Mouse (Mus musculus) pancreas, adult 10 weeks (tissue): ENCODE data around the gene Sept4. TPM values are rescaled to one million over a fixed set of nuclear protein-coding genes. Genes with fewer than 3 reads are reported as not detected.

ENCODE experiments used
- polyA plus RNA-seq: library from polyadenylated mRNA; stranded (reverse); fragments of 350-450 nt; fragmentation: Illumina TruSeq; extraction: RNeasy Lipid Tissue Mini Kit (QIAGEN cat#74804); gene quantifications from one replicate; pipeline ENCODE4 v1.2.3, GENCODE M21; 2015; ENCODE audit warnings: low read depth, low replicate concordance; ENCODE audit not compliant: insufficient read depth

Sept4 gene
- 17.6 TPM for polyA plus RNA-seq

GRCm38 (mm10) chr11:87568255-87568953 lies at the start of gene Sept4:
Sept4 (plus strand) TSS chr11:87568903.

GRCm38 (mm10) chr11:87566501-87566900 lies 2.2 kb upstream of the Sept4 start, which contains the start of gene Gm11492:
Gm11492 (plus strand) TSS chr11:87566653.

GRCm38 (mm10) chr11:87591526-87592353 lies 23.0 kb downstream of the Sept4 start, which contains the start of gene Mtmr4:
Mtmr4 (plus strand) TSS chr11:87592162.

GRCm38 (mm10) chr11:87616790-87617474 lies 48.2 kb downstream of the Sept4 start, which contains the start of gene Hsf5:
Hsf5 (plus strand) TSS chr11:87617164.

Other genes with a start within 250 kb of the Sept4 start
- 0.24 TPM for gene Ppm1e, start 209.9 kb upstream of the Sept4 start, polyA plus RNA-seq
- gene Rad51c, start 163.9 kb upstream of the Sept4 start, polyA plus RNA-seq = not detected
- not detected for gene Tex14, start 163.8 kb upstream of the Sept4 start, polyA plus RNA-seq
- gene Gm11492, start 2.2 kb upstream of the Sept4 start, polyA plus RNA-seq = not detected
- 5.4 TPM for gene Mtmr4, start 23.3 kb downstream of the Sept4 start, polyA plus RNA-seq
- not detected for gene Hsf5, start 48.3 kb downstream of the Sept4 start, polyA plus RNA-seq
- 2.4 TPM for gene Rnf43, start 93.8 kb downstream of the Sept4 start, polyA plus RNA-seq
- gene Supt4a, start 168.6 kb downstream of the Sept4 start, polyA plus RNA-seq = 15.9 TPM
- gene Tspoap1, start 191.6 kb downstream of the Sept4 start, polyA plus RNA-seq = 2.9 TPM
- gene Mpo, start 224.7 kb downstream of the Sept4 start, polyA plus RNA-seq = not detected